Mouse (Mus musculus) midbrain, embryonic 15.5 days (tissue): ENCODE data around the gene Ube2q1. TPM values are rescaled to one million over a fixed set of nuclear protein-coding genes. Genes with fewer than 3 reads are reported as not detected.

ENCODE experiments used
- polyA plus RNA-seq: library from polyadenylated mRNA; unstranded; fragments of >200 nt; fragmentation: Nextera tagmentation; extraction: Ambion mirVana; gene quantifications from 2 replicates; pipeline ENCODE4 v1.2.1, GENCODE M21; 2015

Gene Ube2q1
- polyA plus RNA-seq, 1 experiment from 2014 or later, result 13.8 TPM

Other genes with a start within 250 kb of the Ube2q1 start
- gene Adar, start 58.6 kb upstream of the Ube2q1 start, polyA plus RNA-seq, result 33.3 and 33.4 TPM in 2 replicates
- 31.6 and 33.4 TPM in 2 replicates for gene Chrnb2, start 9.0 kb upstream of the Ube2q1 start, polyA plus RNA-seq
- 1.6 TPM in 2 replicates for gene She, start 57.8 kb downstream of the Ube2q1 start, polyA plus RNA-seq
- 1.1 and 1.2 TPM in 2 replicates for gene Il6ra, start 139.6 kb downstream of the Ube2q1 start, polyA plus RNA-seq
- gene Atp8b2, start 189.9 kb downstream of the Ube2q1 start, polyA plus RNA-seq, result 12.8 and 13.6 TPM in 2 replicates
- 106 and 121 TPM in 2 replicates for gene Hax1, start 225.2 kb downstream of the Ube2q1 start, polyA plus RNA-seq